Mouse (Mus musculus) intestine, embryonic 15.5 days (tissue): Measurements from ENCODE around the gene Gm10665. TPM values are rescaled to one million over a fixed set of nuclear protein-coding genes. Genes with fewer than 3 reads are reported as not detected.
"Not testable (repeated sequence)": the region's sequence is repeated elsewhere in the genome, so short reads cannot be mapped to it uniquely, and the experiment has no call there.

Source experiments
- ATAC-seq: fragments of 200-750 bp; cut with Nextera tagmentation; 2 replicates; pipeline ENCODE4 v1.8.0; 2017; ENCODE audit warnings: moderate TSS enrichment, moderate library complexity
- H3K27ac ChIP-seq: fragments of 300-500 bp; sonication (generic); 2 replicates; pipeline ENCODE4 v1.5.1; 2015; ENCODE audit warnings: mild to moderate bottlenecking, inconsistent platforms
- H3K27me3 ChIP-seq: fragments of 300-500 bp; sonication (generic); replicated peaks from 2 replicates; pipeline ENCODE4 v1.6.1; 2015; ENCODE audit warnings: inconsistent platforms
- H3K36me3 ChIP-seq: fragments of 300-500 bp; sonication (generic); 2 replicates; pipeline ENCODE4 v1.6.1; 2015; ENCODE audit warnings: inconsistent platforms
- H3K4me1 ChIP-seq: fragments of 300-500 bp; sonication (generic); replicated peaks from 2 replicates; pipeline ENCODE4 v1.6.1; 2015; ENCODE audit warnings: inconsistent platforms
- H3K4me2 ChIP-seq: fragments of 300-500 bp; sonication (generic); replicated peaks from 2 replicates; pipeline ENCODE4 v1.6.1; 2015; ENCODE audit warnings: mild to moderate bottlenecking, inconsistent platforms
- H3K4me3 ChIP-seq: fragments of 300-500 bp; sonication (generic); replicated peaks from 2 replicates; pipeline ENCODE4 v1.5.1; 2015; ENCODE audit warnings: inconsistent platforms
- H3K9ac ChIP-seq: fragments of 300-500 bp; sonication (generic); 2 replicates; pipeline ENCODE4 v1.6.1; 2015; ENCODE audit warnings: inconsistent platforms
- H3K9me3 ChIP-seq: fragments of 300-500 bp; sonication (generic); 2 replicates; pipeline ENCODE4 v1.6.1; 2016; ENCODE audit warnings: inconsistent platforms
- WGBS: fragments of 180-500 bp; shearing (Covaris S2); methylation state at CpG from one replicate; pipeline ENCODE4 v1.1.7; 2015; 5-methylcytosine and 5-hydroxymethylcytosine counted together
- polyA plus RNA-seq: library from polyadenylated mRNA; unstranded; fragments of >200 nt; fragmentation: Nextera tagmentation; extraction: Ambion mirVana; gene quantifications from 2 replicates; pipeline ENCODE4 v1.2.1, GENCODE M21; 2015

The Gm10665 gene
- not detected in 2 replicates for polyA plus RNA-seq

DNA sequence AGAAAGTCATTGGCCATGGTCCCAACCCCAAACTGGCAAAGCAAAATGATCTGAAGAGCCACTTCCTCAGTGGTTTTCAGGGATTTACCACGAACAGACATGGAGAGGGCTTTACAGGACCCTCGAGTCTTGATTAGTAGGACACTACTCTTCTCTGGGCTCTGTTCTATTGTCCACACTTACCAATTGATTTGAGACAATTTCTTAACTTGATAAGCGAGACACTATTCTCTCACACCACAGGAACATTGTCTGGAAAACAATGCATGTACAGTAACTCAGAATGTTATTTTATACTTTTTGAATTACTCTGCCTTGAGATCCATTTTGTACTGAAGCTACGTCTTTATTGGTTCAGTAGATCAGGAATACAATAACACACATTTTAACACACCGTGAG is at the start of gene Gm10665:
Gm10665 (minus strand) TSS at position 101 of the 400 bp plus-strand sequence.
- H3K4me3 ChIP-seq, H3K27ac ChIP-seq, H3K27me3 ChIP-seq, H3K9ac ChIP-seq, ATAC-seq, H3K4me2 ChIP-seq, H3K36me3 ChIP-seq, H3K4me1 ChIP-seq, H3K9me3 ChIP-seq: not testable (repeated sequence)
- WGBS: no CpG with 5 or more reads among the region's 5 CpGs

DNA sequence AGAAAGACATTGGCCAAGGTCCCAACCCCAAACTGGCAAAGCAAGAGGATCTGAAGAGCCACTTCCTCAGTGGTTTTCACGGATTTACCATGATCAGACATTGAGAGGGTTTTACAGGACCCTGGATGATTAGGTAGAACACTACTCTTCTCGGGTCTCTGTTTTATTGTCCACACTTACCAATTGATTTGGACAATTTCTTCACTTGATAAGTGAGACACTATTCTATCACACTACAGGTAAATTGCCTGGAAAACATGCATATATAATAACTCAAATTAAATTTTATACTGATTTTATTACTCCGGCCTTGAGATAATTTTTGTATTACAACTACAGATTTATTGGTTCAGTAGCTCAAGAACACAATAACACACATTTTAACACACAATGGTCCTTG is 35.7 kb upstream of the Gm10665 start, which contains the start of gene Vmn1r151:
Vmn1r151 (minus strand) TSS at position 101 of the 400 bp plus-strand sequence.
- not testable (repeated sequence) for ATAC-seq, H3K27ac ChIP-seq, H3K4me2 ChIP-seq, H3K9ac ChIP-seq, H3K4me1 ChIP-seq, H3K27me3 ChIP-seq, H3K9me3 ChIP-seq, H3K36me3 ChIP-seq, H3K4me3 ChIP-seq
- WGBS: 51% methylated on average over 2 of the region's 3 CpGs

DNA sequence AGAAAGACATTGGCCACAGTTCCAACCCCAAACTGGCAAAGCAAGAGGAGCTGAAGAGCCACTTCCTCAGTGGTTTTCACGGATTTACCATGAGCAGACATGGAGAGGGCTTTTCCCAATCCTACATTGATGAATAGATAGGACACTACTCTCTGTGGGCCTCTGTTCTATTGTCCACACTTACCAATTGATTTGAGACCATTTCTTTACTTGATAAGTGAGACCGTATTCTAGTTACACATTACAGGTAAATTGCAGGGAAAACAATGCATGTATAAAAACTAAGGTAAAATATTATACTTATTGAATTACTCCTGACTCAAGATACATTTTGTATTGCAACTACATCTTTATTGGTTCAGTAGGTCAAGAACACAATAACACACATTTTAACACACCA is 25.7 kb downstream of the Gm10665 start, which contains the start of gene Vmn1r149:
Vmn1r149 (minus strand) TSS at position 101 of the 400 bp plus-strand sequence.
- H3K36me3 ChIP-seq, H3K4me3 ChIP-seq, H3K9ac ChIP-seq, H3K27ac ChIP-seq, H3K4me1 ChIP-seq, H3K4me2 ChIP-seq, ATAC-seq, H3K9me3 ChIP-seq, H3K27me3 ChIP-seq: not testable (repeated sequence)
- whole genome bisulfite sequencing: no CpG with 5 or more reads among the region's 2 CpGs

DNA sequence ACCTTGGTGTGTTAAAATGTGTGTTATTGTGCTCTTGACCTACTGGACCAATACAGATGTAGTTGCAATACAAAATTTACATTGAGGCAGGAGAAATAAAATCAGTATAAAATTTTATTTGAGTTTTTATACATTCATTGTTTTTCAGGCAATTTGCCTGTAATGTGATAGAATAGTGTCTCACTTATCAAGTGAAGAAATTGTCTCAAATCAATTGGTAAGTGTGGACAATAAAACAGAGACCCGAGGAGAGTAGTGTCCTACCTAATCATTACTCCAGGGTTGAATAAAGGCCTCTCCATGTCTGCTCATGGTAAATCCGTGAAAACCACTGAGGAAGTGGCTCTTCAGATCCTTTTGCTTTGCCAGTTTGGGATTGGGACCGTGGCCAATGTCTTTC is 50.6 kb downstream of the Gm10665 start, which contains the start of gene Vmn1r148:
Vmn1r148 (plus strand) TSS at position 301 of the 400 bp plus-strand sequence.
- not testable (repeated sequence) for H3K27ac ChIP-seq, H3K27me3 ChIP-seq, H3K36me3 ChIP-seq, ATAC-seq, H3K9me3 ChIP-seq, H3K9ac ChIP-seq, H3K4me2 ChIP-seq, H3K4me3 ChIP-seq, H3K4me1 ChIP-seq
- WGBS: no CpG with 5 or more reads among the region's 3 CpGs

Other genes with a start within 250 kb of the Gm10665 start
- not detected in 2 replicates for gene Gm8453, start 234.6 kb downstream of the Gm10665 start, polyA plus RNA-seq
- gene Gm4187, start 134.4 kb downstream of the Gm10665 start, polyA plus RNA-seq: not detected in 2 replicates
- not detected in 2 replicates for gene Gm8660, start 93.0 kb downstream of the Gm10665 start, polyA plus RNA-seq
- gene Vmn1r148, start 50.5 kb downstream of the Gm10665 start, polyA plus RNA-seq: not detected in 2 replicates
- not detected in 2 replicates for gene Vmn1r149, start 25.8 kb downstream of the Gm10665 start, polyA plus RNA-seq
- gene Vmn1r151, start 35.6 kb upstream of the Gm10665 start, polyA plus RNA-seq: not detected in 2 replicates
- not detected in 2 replicates for gene Vmn1r152, start 58.9 kb upstream of the Gm10665 start, polyA plus RNA-seq
- not detected in 2 replicates for gene Gm8677, start 70.8 kb upstream of the Gm10665 start, polyA plus RNA-seq
- not detected in 2 replicates for gene Gm4201, start 101.3 kb upstream of the Gm10665 start, polyA plus RNA-seq
- gene Gm4565, start 124.1 kb upstream of the Gm10665 start, polyA plus RNA-seq: not detected in 2 replicates
- gene Vmn1r155, start 193.9 kb upstream of the Gm10665 start, polyA plus RNA-seq: not detected in 2 replicates
- gene Gm8693, start 228.2 kb upstream of the Gm10665 start, polyA plus RNA-seq: not detected in 2 replicates